Mouse (Mus musculus) left cerebral cortex, postnatal 4 days (tissue): ENCODE measurements around the gene BC024978. TPM values are rescaled to one million over a fixed set of nuclear protein-coding genes. Genes with fewer than 3 reads are reported as not detected.

Experiments
- DNase-seq: peaks from one replicate; pipeline ENCODE4 v3.0.0-alpha.2; 2022
- intact Hi-C: fragments of 180-260 bp; cut with DNase I; formaldehyde crosslinking; loops from one replicate; pipeline ENCODE4 v1.15.1; 2025
- total RNA-seq, 2 experiments: library from RNA; stranded (reverse); gene quantifications; 2 replicates each; pipeline ENCODE4 v1.2.3; 2021

The BC024978 gene
- total RNA-seq, 2 experiments from 2014 or later: 16.3 to 18.0 TPM

DNA sequence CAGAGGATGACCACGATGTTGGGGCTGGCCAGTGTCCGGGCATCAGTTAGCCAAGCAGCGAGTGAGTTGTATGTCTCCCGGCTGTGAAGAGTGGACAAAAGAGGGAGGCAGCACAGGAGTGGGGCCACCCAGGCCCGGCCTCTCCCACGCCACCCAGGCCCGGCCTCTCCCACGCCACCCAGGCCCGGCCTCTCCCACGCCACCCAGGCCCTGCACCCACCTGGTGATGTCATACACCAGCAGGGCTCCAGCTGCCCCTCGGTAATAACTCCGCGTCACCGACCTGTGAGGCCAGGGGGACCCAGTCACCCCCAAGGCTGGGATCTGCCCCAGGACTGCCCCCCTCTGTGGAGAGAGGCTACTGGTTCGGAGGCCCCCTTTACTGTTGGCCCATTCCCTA, 21.1 kb upstream of the BC024978 start:
- intact Hi-C loops: no loop called here

DNA sequence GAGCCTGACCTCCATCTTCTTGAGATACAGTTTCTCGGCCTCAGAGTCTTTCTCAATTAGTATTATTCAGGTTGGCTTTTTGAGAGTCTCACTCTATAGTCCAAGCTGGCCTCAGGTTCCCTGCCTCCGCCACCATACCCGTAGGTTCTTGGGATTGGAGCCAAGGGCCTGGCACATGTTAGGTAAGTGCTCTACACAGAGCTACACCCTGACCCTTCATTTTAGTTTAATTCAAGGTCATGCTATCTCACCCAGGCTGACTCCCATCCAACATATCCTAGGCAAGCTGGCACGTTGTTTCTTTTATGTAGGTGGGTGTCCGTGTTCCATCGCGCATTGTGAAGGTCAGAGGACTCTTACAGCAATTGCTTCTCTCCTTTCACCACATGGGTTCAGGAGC, 20.7 kb upstream of the BC024978 start:
- intact Hi-C loops: no loop called here
- DNase-seq: no peak

More for the DNA sequence above, 21.1 kb upstream of the BC024978 start:
- DNase-seq: no peak

DNA sequence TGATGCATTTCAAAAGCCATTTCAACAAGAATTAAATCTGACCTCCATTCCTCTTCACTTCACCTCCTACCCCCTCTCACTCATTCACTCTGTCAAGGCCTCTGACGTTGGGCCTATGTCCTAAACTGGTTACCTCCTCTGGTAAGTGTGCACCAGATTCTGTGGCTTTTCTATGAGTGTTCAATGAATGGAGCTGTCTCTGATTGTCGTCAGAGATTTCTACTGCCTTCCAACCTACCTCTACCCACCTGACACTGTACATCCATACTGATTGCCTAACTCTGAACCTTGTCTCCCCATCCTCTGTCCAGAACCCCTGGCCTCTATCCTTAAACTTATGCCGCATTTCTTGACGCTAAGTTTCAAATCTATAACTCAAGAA, 17.6 kb upstream of the BC024978 start:
- DNase-seq: no peak

DNA sequence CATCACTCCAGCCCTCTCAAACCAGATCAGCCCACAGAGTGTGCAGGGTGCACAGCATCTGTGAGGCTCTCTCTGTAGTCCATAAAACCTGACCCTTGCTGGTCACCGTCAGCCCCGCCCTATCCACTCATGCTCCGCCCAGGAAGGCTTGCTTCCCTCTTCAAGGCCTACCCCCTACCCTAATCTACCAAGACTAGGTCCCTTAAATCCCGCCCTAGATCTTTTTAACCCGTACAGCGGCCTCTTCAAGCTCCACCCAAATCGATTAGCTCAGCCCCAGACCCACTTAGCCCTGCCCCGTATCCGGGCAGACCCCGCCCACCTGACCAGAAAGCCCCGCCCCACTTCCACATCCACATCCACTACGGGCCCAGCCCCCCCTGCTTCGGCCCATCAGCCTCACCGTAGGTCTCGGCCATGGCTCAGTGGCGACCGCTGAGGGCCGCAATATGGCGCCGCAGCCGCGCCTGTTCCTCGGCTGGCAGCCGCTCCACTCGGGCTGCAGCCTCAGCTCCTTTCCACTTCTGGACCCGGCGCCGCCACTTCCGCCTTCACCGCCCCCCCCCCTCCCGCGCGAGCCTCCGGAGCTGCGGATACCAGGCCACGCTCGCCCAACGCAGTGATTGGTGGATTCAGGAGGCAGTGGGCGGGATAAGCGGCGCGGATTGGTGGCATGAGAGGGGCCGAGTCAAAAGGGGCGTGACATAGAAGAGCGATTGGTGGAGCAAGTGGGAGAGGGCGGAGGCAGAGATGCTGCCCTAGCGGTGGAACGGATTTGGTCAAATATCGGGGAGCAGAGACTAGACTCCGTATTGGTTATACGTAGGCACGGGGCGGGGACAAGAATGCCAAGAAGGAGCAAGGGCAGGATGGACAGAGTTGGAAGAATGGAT, 17.0 kb upstream of the BC024978 start, which contains the start of gene Rab4b:
Gene Rab4b (minus strand): TSS at position 573 of the 893 bp plus-strand sequence.
- peak; percentile 99 for DNase-seq
- intact Hi-C loops: no loop called here

More for the DNA sequence above, 17.6 kb upstream of the BC024978 start:
- intact Hi-C loops: no loop called here

DNA sequence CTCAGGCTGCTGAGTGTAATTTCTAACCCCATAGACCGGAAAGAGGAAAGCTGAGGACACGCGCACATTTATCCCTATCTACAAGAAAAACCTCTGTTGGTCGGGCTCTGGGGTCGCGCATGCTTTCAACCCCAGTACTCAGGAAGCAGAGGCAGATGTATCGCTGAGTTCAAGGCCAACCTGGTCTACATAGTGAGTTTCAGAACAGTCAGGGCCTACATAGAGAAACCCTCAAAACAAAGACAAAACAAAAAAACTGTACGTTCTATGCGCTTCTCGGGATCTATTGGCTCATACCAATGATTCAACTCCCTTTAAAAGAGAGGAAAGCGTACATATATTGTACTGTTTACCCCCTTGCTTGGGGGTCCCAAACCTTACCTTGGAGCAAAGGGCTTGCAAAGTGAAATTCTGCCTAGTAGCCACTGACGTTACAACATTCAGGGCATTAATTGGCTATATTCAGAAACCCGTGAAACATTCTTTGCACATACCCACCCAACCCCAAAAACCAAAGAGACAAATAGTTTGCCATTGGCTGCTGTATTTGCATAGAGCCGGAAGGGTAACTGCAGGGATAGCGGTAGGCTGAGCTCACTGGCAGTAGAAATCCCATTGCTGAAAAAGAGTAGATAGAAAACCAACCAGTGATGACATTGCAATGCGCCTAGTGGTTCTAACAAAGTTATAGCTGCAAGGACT, 16.2 kb upstream of the BC024978 start:
- intact Hi-C loops: no loop called here
- no peak for DNase-seq

DNA sequence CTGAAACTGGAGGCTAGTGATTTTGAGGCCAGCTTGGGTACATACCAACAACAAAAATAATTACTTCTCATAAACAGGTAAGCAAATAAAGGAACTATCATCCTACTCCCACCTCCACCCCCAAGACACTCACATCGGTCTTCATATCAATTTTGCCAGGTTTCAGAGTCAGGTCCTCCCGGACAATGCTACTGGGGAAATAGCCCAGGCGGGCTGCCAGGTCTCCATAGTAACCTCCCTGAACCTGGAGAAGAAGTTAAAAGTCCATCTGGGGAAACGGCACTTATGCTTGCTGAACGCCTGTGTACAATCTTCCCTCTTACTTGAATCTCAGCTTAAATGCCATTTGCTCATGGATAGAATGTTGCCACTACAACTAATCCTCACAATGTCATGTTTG, 15.5 kb upstream of the BC024978 start:
- DNase-seq: peak; percentile 77
- intact Hi-C loops: no loop called here

DNA sequence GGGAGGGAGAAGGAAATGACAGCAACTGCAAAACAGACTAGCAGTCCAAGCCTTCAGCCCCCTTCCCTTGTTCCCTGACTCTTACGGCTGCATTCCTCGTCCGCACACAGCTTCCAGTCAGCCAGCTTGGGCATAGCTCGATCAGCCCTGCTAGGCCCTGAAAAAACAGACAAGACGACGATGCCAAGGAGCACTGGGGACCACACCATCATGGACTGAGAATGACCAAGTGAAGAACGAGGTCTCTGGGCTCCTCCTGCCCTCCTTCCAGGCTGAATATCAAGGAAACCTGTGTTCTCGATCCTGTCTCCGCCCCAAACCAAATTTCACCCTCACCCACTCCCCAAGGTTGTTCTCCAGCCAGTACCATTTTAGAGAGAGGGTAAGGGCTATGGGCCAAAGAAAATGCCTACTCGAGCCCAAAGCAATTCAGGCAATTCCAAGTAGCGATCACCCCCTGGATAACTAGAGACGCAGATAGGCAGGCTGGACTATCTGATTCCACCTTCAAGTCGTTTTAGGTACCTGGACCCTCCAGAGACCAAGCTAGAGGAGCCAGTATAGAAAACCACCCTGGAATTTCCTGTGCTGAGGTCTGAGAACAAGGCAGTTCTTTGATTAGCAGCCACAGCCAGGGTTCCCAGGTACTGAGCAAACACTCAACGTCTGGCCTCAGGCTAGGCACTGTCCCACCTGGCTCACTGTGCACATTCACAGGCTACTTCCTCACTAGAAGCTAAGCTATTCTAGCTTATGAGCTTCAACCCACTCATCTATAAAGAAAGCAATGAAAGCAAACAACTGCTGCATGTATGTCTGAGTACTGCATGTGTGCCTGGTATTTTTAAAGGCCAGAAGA, 14.5 kb upstream of the BC024978 start, which contains the start of the genes Gm21983 and Mia:
Gene Gm21983 (minus strand): TSS at position 250 of the 859 bp plus-strand sequence.
Gene Mia (minus strand): TSS at position 321 of the 859 bp plus-strand sequence.
- intact Hi-C loops: no loop called here
- no peak for DNase-seq

- intact Hi-C loops: no loop called here
- no peak for DNase-seq
Observed at GRCm38 (mm10) chr7:27182498-27182897, 13.1 kb upstream of the BC024978 start.

- intact Hi-C loops: no loop called here
- no peak for DNase-seq
Observed at GRCm38 (mm10) chr7:27184964-27185363, 10.6 kb upstream of the BC024978 start.

DNA sequence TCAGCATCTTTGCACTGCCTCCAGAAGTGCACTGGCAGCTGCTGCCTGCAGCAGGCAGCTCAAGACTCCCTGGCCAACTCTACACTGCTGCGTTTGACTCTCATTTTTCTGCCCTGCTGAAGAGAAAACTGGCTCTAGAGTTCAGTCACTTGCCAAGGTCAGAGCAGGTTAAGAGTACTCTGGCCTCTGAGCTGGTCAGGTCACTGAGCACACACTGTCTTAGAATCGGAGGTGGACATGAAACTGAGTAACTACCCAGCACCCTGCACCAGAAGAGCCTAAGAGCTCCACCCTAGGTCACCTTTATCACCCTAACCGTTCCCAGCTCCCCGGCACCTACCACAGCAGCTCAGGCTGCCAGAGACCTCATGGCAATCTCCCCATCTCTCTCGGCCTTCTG, 9.6 kb upstream of the BC024978 start:
- no peak for DNase-seq
- intact Hi-C loops: no loop called here

GRCm38 (mm10) chr7:27189271-27189931, 6.2 kb upstream of the BC024978 start:
- intact Hi-C loops: no loop called here
- no peak for DNase-seq

GRCm38 (mm10) chr7:27192434-27192833, 3.1 kb upstream of the BC024978 start:
- no peak for DNase-seq

DNA sequence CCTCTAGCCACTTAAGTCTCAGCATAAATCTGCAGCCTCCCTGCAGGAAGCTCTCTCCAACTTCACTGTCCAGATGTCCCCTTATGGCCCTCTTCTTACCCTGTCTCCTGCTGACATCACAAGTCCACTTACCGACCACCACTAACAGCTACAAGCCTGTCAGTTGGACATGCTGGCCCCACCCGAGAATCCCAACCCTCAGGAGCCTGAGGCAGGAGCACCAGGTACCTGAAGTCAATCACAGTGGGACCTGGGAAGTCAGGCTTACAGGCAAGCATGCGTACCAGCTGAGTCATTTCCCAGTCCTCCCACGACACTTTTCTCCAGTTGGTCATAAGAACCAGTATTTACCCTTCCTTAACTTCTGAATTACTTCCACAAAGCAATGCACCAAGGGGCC, 1.9 kb upstream of the BC024978 start:
- intact Hi-C loops: no loop called here

More at GRCm38 (mm10) chr7:27192434-27192833, 3.1 kb upstream of the BC024978 start:
- intact Hi-C loops: no loop called here

DNA sequence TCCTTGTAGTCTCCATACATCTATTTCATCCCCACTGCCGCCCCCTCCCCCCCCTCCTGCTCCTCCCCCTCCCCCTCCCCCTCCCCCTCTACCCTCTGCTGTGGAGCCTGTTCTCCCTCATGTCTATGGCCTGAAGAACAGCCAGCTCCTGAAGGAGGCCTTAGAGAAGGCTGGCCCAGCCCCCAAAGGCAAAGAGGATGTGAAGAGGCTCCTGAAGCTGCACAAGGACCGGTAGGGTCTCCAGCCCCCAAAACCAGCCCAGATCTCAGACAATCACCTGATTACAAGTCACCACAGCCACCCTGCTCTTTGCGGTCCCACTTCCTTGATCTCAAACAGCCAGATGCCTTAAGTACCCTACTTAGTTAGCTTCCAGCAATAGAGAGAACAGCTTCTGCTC, 1.6 kb downstream of the BC024978 start:
- no peak for DNase-seq
- intact Hi-C loops: no loop called here

More for the DNA sequence above, 1.9 kb upstream of the BC024978 start:
- no peak for DNase-seq

DNA sequence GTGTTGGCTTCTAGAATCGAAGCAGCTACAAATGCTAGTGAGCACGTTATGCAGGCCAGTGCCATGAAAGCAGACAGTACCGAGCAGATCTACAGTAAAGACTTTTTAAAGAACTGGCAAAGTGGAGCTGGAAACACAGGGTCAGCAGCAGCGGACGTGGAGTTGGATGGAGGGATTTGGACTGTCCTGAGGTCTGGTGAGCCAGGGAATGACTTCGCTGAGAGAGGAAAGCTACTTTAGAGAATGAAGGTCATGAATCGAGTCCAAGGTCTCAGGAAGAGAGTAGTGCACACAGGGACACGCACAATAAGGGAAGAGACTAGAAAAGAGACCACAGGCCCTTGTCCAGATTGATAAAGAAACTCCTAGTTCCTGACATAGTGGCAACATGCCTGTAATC, 2.1 kb downstream of the BC024978 start:
- intact Hi-C loops: no loop called here
- DNase-seq: no peak

- intact Hi-C loops: no loop called here
- DNase-seq: no peak
Observed at GRCm38 (mm10) chr7:27198355-27198754, 2.8 kb downstream of the BC024978 start.

DNA sequence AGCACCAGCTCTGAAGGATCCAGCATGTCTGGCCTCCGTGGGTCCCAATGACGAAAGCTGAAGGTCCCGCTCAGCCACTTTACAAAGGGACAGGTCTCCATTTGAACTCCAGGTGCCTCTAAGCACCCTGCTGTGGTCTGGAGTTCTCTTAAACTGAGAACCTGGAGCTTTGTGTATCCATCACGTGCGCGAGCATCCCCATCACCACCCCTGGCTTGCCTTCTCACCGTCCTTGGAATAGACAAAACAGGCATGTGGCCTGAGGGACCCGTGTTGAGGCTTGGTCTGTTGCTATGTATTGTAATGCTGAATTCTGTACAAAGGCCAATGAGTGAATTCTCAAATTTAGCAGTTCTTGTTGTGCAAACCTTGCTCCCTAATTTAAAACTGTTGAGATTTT, 3.2 kb downstream of the BC024978 start:
- no peak for DNase-seq
- intact Hi-C loops: no loop called here

- intact Hi-C loops: no loop called here
- no peak for DNase-seq
Observed at GRCm38 (mm10) chr7:27203730-27204449, 8.3 kb downstream of the BC024978 start.

DNA sequence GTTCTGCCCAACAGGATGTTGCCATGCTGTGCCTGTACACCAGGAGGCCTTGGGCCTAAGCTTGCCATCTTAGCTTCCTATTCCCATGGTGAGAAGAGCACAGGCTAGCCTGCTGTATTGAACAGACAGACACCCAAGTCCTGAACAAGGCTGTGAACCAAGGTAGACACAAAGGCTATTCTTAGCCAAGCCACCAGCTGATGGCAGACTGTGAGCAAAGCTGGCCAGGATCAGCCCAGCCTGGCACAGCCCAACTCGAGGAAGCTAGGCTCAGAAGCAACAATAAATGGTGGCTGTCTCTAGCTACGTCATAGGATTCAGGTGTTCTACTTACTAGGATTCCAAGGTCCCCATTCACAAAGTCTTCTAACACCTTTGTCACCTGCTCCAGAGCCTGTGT, 17.0 kb downstream of the BC024978 start:
- DNase-seq: no peak
- intact Hi-C loops: no loop called here

DNA sequence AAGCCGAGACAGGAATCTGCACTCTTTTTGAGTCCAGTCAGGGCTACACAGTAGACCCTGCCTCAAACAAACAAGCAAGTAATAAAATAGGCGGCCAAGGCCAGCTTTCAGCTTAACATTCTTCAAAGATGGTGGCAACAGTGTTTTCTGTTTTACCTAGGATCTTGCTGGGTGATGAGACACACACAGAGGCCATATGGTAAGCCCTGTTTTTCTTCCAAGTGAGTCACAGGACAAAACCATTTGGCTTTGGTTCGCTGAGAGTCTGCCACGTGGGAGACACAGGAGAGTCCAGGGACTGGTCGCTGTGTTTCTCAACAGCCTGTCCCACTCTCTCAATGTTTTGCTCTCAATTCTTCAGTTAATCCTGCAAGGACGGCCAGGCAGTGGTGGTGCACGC, 23.0 kb downstream of the BC024978 start:
- DNase-seq: no peak
- intact Hi-C loops: no loop called here
